Mouse (Mus musculus): ENCODE results near the gene Bpifb6. TPM values are rescaled to one million over a fixed set of nuclear protein-coding genes. Genes with fewer than 3 reads are reported as not detected.

Bpifb6 gene
- polyA plus RNA-seq (2015; fragmentation: Nextera tagmentation; extraction: Ambion mirVana) = not detected in 2 replicates

DNA sequence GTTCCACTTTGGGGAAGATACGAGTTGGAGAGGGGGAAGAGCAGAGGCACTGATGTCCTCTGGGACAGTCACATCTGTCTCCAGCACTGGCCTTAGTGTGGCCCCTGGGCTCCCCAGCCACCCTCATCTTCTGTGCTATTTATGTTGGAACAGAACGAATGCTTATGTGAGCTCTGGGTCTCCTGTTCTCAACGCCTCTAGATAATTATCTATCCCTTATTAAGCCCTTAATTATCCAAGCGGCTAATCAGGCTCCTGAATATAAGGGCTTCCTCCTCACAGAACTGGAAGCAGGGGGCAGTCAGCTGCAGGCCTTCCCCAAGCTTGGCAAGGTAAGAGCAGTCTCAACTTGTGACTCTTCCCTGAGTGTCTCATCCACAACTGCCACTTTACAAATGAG lies at the start of gene Bpifb6:
Gene Bpifb6 (plus strand): TSS at position 301 of the 400 bp plus-strand sequence.
- 31% methylated on average over 4 of the region's 4 CpGs for WGBS
- no peak within 1 kb of the TSS for H3K27ac ChIP-seq (replicated peaks)
- no peak within 1 kb of the TSS for H3K4me3 ChIP-seq
- ATAC-seq (replicated peaks) = no peak
- no peaks in the 10 kb centered on the region for H3K27me3 ChIP-seq
- H3K36me3 ChIP-seq = no peaks in the 10 kb centered on the region
- no peak within 1 kb of the TSS for H3K9ac ChIP-seq (replicated peaks)
- H3K4me1 ChIP-seq = no peaks in the 10 kb centered on the region
- no peak within 1 kb of the TSS for H3K4me2 ChIP-seq (replicated peaks)
- H3K9me3 ChIP-seq = no peaks in the 10 kb centered on the region

DNA sequence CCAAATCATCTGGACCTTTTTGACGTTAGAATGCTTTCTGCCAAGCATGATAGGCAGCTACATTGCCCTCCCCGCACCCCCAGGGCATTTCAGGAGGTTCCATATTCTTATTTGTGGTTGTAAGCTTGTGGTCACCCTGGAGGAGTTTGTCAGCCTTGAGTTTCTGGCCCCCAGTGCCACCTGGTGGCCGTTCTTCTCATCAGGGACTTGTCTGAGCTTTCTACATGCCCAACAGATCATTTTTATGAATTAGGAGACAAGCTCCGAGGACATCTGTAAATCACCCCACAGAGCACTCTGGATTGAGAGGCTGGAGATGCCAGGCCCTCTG lies 49.2 kb upstream of the Bpifb6 start:
- WGBS = 57% methylated on average over 4 of the region's 4 CpGs
- Histone ChIP-seq H3K36me3 (no peaks in the 10 kb centered on the region), H3K4me1 (no peaks in the 10 kb centered on the region), H3K4me2 (replicated peaks) (no peak overlapping the region), H3K27me3 (no peaks in the 10 kb centered on the region), H3K27ac (replicated peaks) (no peak overlapping the region), H3K4me3 (no peak overlapping the region), H3K9ac (replicated peaks) (no peak overlapping the region), H3K9me3 (no peaks in the 10 kb centered on the region)
- ATAC-seq (replicated peaks) = no peak

DNA sequence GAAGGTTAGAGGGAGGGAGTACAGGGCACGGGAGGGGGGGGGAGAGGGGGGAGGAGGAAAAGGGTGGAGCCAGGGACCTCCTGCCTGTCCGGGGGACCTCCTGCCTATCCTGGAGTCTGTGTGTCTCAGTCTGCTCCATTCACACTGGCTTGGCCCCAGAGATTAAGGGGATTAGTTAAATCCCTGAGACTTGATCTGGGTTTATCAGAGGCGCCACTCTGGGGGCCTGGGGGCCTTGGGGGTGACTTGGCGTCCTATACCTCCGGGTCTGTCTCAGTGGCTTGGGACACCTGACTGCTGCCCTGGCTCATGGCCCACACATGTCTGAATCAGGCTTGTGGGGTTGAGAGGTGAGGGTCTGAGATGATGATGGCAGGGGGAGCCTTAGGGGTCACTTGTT lies 46.6 kb upstream of the Bpifb6 start:
- H3K9me3 ChIP-seq = no peaks in the 10 kb centered on the region
- no peaks in the 10 kb centered on the region for H3K36me3 ChIP-seq
- no peak overlapping the region for H3K9ac ChIP-seq (replicated peaks)
- H3K4me3 ChIP-seq = no peak overlapping the region
- no peak overlapping the region for H3K4me2 ChIP-seq (replicated peaks)
- ATAC-seq (replicated peaks) = no peak
- 5% methylated on average over 5 of the region's 5 CpGs for WGBS
- H3K27ac ChIP-seq (replicated peaks) = no peak overlapping the region
- H3K4me1 ChIP-seq = no peaks in the 10 kb centered on the region
- H3K27me3 ChIP-seq = no peaks in the 10 kb centered on the region

DNA sequence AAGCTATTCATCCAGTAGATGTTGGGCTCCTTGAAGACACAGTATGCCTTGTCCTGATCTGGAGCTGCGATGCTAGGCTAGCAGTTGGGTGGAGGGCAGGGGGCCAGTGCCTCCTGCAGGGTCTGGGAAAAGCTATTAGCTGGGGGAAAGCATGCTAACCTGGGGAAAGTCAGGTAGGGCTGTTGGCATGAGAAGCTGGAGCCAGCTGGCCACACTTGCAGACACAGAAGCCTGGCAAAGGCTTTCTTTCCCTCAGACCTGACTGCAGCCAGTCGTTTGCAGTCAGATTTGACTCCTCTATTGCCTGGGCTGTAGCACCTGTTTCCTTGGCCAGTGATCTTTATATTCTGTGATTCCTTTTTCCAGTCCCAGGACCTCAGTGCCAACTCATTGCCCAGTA lies 40.6 kb upstream of the Bpifb6 start:
- Histone ChIP-seq H3K9ac (replicated peaks) (no peak overlapping the region), H3K27me3 (no peaks in the 10 kb centered on the region), H3K4me2 (replicated peaks) (no peak overlapping the region), H3K9me3 (no peaks in the 10 kb centered on the region), H3K27ac (replicated peaks) (no peak overlapping the region), H3K36me3 (no peaks in the 10 kb centered on the region), H3K4me3 (no peak overlapping the region), H3K4me1 (no peaks in the 10 kb centered on the region)
- ATAC-seq (replicated peaks) = no peak
- 75% methylated on average over 2 of the region's 2 CpGs for WGBS

DNA sequence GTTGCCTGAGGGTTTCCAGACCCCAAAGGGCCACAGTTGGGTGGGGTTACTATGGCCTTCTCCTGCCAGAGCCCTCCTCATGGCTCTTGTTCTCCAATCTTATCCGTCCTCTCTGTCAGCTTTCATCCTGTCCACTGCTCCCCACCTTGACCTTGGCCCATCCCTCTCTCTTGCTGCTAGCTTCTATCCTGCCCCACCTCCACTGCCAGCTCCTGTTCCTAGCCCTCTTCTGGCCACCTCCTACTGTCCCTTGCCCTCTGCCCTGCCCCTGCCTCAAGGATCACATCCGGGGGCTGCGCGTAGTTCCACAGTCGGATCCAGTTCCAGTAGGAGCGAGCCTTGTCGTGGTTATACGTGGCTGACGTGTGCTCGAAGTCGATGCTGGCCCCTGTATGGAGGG lies 39.9 kb upstream of the Bpifb6 start:
- ATAC-seq (replicated peaks) = no peak
- Histone ChIP-seq H3K9ac (replicated peaks) (no peak overlapping the region), H3K27me3 (no peaks in the 10 kb centered on the region), H3K4me3 (no peak overlapping the region), H3K9me3 (no peaks in the 10 kb centered on the region), H3K4me1 (no peaks in the 10 kb centered on the region), H3K27ac (replicated peaks) (no peak overlapping the region), H3K4me2 (replicated peaks) (no peak overlapping the region), H3K36me3 (no peaks in the 10 kb centered on the region)
- 96% methylated on average over 11 of the region's 11 CpGs for WGBS

DNA sequence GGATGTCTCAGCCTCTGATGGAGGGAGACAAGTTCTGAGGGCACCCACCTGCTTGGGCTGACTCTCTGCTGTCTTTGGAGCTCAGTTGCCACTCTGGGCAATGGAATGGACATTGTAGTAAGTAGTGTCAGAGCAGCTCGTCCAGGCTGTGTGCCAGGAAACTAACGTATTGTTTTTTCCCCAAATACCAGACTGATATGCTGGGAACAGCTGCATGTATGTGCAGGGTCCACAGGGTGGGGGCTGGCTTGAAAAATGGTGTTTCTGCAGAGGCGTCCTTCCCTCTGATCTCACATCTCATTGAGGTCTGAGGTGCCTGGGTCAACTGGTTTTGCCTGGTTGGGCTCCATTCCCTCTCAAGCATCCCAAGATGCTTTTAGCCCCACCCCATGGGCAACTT lies 39.5 kb upstream of the Bpifb6 start:
- Histone ChIP-seq H3K9ac (replicated peaks) (no peak overlapping the region), H3K4me2 (replicated peaks) (no peak overlapping the region), H3K4me3 (no peak overlapping the region), H3K4me1 (no peaks in the 10 kb centered on the region), H3K27ac (replicated peaks) (no peak overlapping the region), H3K36me3 (no peaks in the 10 kb centered on the region), H3K9me3 (no peaks in the 10 kb centered on the region), H3K27me3 (no peaks in the 10 kb centered on the region)
- WGBS = 68% methylated on average over 3 of the region's 3 CpGs
- ATAC-seq (replicated peaks) = no peak

DNA sequence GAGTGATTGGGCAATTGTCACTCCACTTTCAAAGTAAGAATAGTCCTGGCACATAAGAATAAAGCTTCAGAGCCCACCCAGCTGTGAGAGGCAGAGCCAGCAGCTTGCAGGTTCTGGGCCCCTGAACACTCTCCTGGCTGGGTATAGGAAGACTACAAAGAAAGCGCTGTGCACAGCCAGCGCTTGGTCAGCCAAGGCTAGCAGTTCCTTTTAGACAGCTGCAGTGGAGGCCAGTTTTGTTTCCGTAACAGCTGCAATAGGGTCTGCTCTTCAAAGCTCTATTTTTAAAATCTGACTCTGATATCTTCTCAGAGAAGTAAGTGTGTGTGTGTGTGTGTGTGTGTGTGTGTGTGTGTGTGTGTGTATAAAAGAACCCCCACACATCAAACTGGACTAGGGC lies 38.2 kb upstream of the Bpifb6 start:
- H3K27ac ChIP-seq (replicated peaks) = no peak overlapping the region
- no peak for ATAC-seq (replicated peaks)
- H3K4me1 ChIP-seq = no peaks in the 10 kb centered on the region
- no peaks in the 10 kb centered on the region for H3K9me3 ChIP-seq
- H3K27me3 ChIP-seq = no peaks in the 10 kb centered on the region
- no peak overlapping the region for H3K9ac ChIP-seq (replicated peaks)
- H3K4me3 ChIP-seq = no peak overlapping the region
- no peak overlapping the region for H3K4me2 ChIP-seq (replicated peaks)
- 83% methylated on average over 3 of the region's 3 CpGs for WGBS
- no peaks in the 10 kb centered on the region for H3K36me3 ChIP-seq

DNA sequence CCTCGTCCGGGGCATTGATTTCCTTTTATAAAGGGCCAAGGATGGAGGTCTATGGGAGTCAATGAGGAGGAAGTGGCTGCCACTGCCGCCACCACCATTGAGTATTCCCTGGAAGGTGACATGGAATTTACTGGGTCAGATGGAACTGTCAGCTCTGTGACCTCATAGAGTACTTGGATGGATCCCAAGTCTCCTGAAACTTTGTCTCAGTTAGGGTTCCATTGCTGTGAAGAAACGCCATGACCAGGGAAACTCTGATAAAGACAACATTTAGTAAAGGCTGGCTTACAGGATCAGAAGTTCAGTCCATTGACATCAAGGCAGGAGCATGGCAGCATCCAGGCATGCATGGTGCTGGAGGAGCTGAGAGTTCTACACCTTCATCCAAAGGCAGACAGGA lies 29.2 kb upstream of the Bpifb6 start, which contains the start of gene Sun5:
Gene Sun5 (minus strand): TSS at position 101 of the 400 bp plus-strand sequence.
- WGBS = 85% methylated on average over 4 of the region's 4 CpGs
- H3K4me3 ChIP-seq = no peak within 1 kb of the TSS
- ATAC-seq (replicated peaks) = no peak
- H3K4me2 ChIP-seq (replicated peaks) = no peak within 1 kb of the TSS
- H3K4me1 ChIP-seq = 0 out of 2 replicates have a peak, but pooled peaks cover 2% of the 10 kb centered on the region
- H3K27ac ChIP-seq (replicated peaks) = no peak within 1 kb of the TSS
- no peaks in the 10 kb centered on the region for H3K36me3 ChIP-seq
- no peaks in the 10 kb centered on the region for H3K9me3 ChIP-seq
- H3K9ac ChIP-seq (replicated peaks) = no peak within 1 kb of the TSS
- no peaks in the 10 kb centered on the region for H3K27me3 ChIP-seq

DNA sequence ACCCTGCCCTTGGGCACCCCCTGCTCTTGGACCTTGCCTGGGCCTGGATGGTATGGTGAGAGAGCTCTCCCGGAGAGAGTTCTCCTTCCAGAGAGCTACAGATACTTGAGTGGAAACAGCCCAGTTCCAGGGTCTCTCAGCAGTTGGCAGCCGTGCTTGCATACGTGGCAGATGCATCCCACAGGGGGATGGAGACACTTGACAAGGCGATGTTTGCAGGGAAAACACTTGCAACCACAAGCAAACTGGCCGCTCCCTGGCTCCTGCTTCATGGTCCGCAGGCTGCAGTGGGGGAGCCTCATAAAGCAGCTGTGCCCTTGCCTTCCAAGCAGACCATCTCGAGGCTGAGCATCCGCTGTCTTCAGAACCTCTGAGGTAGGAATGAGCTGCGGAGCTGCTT lies 25.4 kb upstream of the Bpifb6 start, which contains the start of gene Bpifb2:
Gene Bpifb2 (plus strand): TSS at position 301 of the 400 bp plus-strand sequence.
- 78% methylated on average over 9 of the region's 9 CpGs for WGBS

DNA sequence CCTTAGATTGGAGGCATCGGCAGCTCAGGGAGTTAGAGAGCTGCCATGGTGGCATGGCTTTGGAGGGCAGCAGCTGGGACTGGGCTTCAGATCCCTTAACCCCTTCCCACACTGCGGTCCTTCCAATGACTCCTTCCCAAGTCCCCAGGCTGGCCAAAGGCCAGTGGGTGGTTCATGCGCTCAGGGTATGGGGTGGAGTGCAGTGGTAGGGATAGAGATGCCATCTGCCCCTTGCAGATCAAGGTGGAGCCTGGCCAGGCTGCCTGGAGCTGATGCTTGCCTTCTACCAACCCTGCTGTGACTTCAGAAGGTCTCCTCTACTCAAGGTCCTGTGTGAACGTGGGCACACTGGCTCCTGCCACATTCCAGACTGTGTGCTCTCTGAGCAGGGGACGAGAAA lies 1.1 kb upstream of the Bpifb6 start:
- Histone ChIP-seq H3K4me1 (no peaks in the 10 kb centered on the region), H3K27ac (replicated peaks) (no peak overlapping the region), H3K4me3 (no peak overlapping the region), H3K4me2 (replicated peaks) (no peak overlapping the region), H3K9me3 (no peaks in the 10 kb centered on the region), H3K36me3 (no peaks in the 10 kb centered on the region), H3K27me3 (no peaks in the 10 kb centered on the region), H3K9ac (replicated peaks) (no peak overlapping the region)
- ATAC-seq (replicated peaks) = no peak
- WGBS = 71% methylated on average over 5 of the region's 5 CpGs

More for the DNA sequence above, 25.4 kb upstream of the Bpifb6 start, which contains the start of gene Bpifb2:
- no peak within 1 kb of the TSS for H3K9ac ChIP-seq (replicated peaks)
- H3K4me1 ChIP-seq = 0 out of 2 replicates have a peak, but pooled peaks cover 3% of the 10 kb centered on the region
- H3K4me3 ChIP-seq = no peak within 1 kb of the TSS
- no peaks in the 10 kb centered on the region for H3K9me3 ChIP-seq
- no peaks in the 10 kb centered on the region for H3K36me3 ChIP-seq
- H3K4me2 ChIP-seq (replicated peaks) = no peak within 1 kb of the TSS
- H3K27ac ChIP-seq (replicated peaks) = no peak within 1 kb of the TSS
- ATAC-seq (replicated peaks) = no peak
- no peaks in the 10 kb centered on the region for H3K27me3 ChIP-seq

DNA sequence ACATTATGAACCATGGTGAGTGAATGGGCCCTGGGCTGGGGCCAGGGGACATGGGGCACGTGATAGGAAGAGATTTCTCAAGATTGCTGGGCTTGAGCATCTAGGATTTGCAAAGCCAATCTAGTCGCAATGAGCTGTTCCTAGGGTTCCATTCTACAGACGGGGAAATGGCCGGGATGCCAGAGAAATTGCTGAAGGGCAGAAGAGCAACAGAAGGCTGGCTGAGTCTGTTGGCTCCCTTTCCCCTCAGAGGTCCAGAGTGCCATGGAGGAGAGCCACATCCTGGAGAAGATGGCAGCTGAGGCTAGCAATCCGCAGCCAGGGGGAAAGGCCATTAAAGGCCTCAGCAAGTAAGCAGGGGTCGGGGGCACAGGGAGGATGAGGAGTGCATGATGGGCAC lies 2.5 kb downstream of the Bpifb6 start:
- Histone ChIP-seq H3K9me3 (no peaks in the 10 kb centered on the region), H3K27ac (replicated peaks) (no peak overlapping the region), H3K27me3 (no peaks in the 10 kb centered on the region), H3K36me3 (no peaks in the 10 kb centered on the region), H3K4me2 (replicated peaks) (no peak overlapping the region), H3K9ac (replicated peaks) (no peak overlapping the region), H3K4me3 (no peak overlapping the region), H3K4me1 (no peaks in the 10 kb centered on the region)
- no peak for ATAC-seq (replicated peaks)
- WGBS = 77% methylated on average over 6 of the region's 6 CpGs

DNA sequence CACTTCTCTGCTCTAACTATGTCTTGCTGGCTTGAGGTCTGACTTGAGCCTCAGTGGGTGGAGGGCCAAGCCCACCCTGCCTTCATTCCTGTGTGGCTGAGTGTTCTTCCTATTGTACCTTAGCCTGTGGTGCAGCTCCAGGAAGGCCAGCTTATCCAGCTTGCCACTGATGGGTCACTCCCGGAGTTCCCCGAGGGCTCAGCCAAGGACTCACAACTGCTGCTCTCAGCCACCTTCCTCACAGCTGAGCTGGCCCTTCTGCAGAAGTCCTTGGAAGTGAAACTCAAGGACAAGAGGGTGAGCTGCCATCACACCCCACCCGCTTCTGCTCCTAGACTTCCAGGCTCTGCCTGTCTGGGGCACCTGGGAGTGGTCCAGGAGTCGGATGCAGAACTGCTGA lies 6.4 kb downstream of the Bpifb6 start:
- Histone ChIP-seq H3K4me2 (replicated peaks) (no peak overlapping the region), H3K9ac (replicated peaks) (no peak overlapping the region), H3K27ac (replicated peaks) (no peak overlapping the region), H3K4me1 (no peaks in the 10 kb centered on the region), H3K4me3 (no peak overlapping the region), H3K9me3 (no peaks in the 10 kb centered on the region), H3K36me3 (no peaks in the 10 kb centered on the region), H3K27me3 (no peaks in the 10 kb centered on the region)
- WGBS = 91% methylated on average over 4 of the region's 4 CpGs
- ATAC-seq (replicated peaks) = no peak

DNA sequence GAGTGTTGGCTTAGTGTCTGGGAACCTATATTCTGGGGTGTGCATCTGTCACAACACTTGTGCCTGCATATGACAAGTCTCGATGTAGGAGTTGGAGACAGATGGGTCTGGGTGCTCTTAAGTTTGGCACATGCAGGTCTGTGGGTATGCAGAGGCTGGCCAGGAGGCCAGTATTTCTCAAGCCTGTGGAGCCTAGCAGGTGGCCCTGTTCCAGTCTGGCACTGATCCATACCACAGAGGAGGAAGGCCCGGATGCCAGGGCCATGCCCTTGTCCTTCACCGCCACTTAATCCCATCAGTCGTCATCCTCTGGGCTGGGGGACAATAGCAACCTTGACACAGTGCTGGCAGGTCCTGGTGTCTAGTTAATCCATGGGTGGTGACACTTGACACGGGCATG lies 14.0 kb downstream of the Bpifb6 start:
- no peaks in the 10 kb centered on the region for H3K9me3 ChIP-seq
- 32% methylated on average over 5 of the region's 5 CpGs for WGBS
- no peak; the same call in 1 of the 2 replicates for ATAC-seq (replicated peaks)

More for the DNA sequence above, 14.0 kb downstream of the Bpifb6 start:
- H3K27ac ChIP-seq (replicated peaks) = no peak overlapping the region
- no peak overlapping the region for H3K9ac ChIP-seq (replicated peaks)
- H3K27me3 ChIP-seq = no peaks in the 10 kb centered on the region
- no peak overlapping the region for H3K4me3 ChIP-seq
- no peak overlapping the region for H3K4me2 ChIP-seq (replicated peaks)
- no peaks in the 10 kb centered on the region for H3K4me1 ChIP-seq
- H3K36me3 ChIP-seq = no peaks in the 10 kb centered on the region
